Mouse (Mus musculus): ENCODE results near the gene 9330182L06Rik.
A peak's percentile ranks its signal among the peaks of the same experiment; 100 is the strongest.

The 9330182L06Rik gene

DNA sequence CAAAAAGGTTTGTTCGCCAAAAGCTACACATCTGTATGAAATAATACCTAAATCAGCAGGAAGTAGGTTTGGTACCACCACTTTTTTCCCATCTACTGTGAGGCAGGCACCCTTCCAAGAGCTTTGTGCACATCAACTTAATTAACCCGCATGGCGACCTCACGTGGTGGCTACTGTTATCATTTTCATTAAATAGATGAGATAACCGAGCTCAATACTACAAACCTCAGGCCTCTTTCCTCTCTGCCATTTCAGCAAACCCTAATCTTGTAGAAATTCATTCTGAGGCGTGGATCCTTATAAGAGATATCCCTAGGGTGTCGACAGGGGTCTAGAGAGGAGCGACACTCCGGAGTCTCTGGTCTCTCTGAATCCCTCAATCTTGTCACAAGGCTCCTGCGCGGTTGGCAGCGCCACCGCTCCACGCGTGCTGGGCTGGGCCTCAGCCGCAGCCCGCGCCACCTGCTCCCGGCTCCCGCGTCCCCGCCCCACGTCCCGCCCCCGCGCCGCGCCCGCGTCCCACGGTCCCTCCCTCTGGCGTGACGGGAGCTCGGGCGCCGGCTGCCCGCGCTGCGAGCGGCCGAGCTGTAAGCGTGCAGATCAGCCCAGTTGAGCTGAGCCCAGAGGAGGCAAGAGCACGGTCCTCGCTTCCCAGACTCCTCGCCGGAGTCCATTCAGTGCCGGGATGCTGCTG, at the start of gene 9330182L06Rik:
TSS of gene 9330182L06Rik (plus strand) at position 533 of the 694 bp plus-strand sequence.
- peak; percentile 95 for DNase-seq (ENCODE audit: low read depth, low spot score)

DNA sequence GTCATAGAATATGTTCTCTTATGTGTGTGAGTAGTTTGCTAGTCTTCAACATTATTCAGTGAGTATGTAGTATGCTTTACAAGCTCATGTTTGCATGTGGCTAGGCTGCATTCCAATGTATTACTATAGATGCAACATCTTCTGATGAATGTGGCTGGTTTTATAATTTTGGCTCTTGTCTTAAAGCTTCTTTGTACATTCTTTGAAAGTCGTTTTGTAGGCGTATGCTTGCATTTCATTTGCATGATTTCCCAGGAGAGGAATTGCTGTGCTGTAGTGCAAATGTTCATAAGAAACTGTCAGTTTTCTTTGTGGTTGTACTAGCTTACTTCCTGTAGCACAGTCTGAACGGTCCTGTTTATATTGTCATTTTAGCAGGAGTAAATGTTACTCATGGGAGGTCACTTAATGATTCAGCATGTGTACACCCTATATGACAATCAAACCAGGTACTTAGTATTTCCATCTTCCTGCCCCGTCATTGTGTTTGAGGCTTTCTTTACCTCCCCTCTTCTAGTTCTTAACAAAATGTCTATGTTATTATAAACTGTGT, 38.4 kb upstream of the 9330182L06Rik start:
- DNase-seq (ENCODE audit: low read depth, low spot score) = peak; percentile 63

DNA sequence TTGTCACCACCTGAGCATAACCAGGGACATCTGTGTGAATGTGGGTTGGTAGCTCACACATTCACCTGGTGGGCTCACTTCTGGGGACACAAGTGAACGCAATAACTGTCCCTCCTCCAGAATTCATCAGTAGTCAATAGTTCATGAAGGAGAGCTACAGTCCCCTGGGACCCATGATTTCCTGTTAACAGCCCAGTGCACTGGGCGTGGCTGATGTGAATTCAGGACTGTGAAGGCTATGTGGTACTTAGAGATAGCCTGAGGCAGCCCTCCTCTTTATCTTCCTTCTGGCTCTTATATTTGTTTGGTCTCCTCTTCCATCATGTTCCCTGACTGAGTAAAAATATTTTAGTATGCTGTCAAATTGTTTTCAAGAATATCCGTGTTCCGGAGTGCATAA, 1.6 kb upstream of the 9330182L06Rik start:
- no peak for DNase-seq (ENCODE audit: low read depth, low spot score)

DNA sequence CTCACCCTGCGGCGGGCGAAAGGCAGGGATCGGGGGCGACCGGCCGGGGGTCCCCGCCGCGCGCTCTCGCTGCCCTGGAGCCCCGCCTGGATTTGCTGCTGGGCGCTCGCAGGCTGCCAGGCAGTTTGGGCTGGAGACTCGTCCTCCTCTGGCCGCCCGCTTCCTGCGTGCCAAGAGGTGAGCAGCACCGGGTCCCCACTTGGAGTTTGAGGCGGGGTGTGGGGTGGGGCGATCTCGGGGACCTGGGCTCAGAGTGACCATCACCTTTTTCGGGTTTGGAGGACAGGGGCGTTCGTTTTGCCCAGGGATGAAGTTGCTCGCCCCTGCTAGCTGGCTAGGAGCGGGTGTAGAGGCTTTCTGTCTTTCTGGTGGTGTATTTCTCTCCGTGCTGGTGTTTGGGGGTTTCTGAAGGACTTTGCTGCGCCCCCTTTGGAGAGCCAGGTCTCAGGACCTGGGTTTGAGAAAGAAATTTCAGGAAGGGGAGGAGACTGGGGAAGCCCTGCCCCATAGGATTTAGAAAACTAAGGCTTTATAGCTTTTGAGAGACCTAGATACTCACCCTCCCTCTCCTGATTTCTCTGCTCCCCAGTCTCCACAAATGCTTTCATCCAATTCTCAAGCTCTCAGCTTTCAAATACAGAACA, 484 bp downstream of the 9330182L06Rik start:
- DNase-seq (ENCODE audit: low read depth, low spot score) = peak; percentile 63

DNA sequence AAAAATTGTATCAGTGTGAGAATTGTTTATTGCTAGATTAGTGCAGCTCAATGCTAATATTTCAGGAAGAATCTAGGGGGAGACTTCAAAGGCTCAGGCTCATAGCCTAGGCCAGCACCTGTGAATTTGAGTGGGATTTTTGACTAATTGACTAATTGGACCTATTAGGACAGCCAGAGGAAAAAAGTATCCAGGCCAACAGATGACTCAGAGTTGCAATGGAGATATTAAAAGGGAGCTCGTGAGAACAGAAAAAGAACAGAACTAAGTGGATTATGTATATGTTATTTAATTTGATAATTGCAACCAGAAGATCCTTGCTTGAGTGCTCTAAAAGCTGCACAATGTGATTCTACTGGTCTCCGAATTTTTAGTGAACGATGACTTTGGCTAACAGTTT, 3.7 kb downstream of the 9330182L06Rik start:
- DNase-seq (ENCODE audit: low read depth, low spot score) = no peak

DNA sequence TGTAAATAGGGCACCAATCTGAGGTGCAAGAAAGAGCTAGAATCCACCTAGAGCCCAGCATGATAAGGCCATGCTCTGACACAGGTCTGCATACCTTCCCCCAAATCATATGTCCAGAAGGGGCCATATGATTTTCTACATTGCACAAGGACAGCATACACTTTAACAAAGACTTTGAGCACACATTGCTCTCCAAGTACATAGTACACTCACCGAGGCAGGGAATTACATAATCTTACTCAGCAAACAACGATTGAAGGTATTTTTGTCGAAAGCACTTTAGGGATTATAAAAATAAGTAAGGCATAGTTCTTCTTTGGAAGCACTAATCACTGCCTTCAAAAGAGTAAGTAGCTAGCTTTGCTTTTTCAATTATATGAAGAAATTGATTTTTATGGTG, 7.1 kb downstream of the 9330182L06Rik start:
- DNase-seq (ENCODE audit: low read depth, low spot score) = no peak

DNA sequence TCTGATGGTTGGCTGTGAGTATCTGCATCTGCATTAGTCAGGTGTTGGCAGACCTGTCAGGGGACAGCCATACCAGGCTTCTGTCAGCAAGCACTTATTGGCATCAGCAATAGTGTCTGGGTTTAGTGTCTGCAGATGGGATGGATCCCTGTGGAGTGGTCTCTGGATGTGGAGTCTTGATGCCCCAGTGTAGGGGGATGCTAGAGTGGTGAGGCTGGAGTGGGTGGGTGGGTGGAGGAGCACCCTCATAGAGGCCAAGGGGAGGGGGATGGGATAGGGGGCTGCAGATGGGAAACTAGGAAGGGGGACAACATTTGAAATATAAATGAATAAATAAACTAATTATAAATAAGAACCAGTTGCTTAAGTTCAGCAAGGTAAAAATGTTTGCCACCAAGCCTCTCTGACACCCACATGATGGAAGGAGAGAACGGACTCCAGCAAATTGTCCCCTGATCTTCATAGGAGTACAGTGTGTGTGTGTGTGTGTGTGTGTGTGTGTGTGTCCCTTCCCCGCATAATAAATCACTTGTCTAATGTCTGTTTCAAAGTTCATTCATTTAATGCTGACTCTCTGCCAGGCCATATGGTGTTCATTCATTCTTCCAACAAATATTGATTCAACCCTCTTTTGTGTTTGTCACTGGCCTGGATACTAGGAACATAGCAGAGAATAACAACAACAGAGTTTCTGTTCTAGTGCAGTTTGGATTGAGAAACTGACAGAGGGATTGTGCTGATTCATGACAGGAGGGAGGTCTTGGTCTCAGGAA, 30.0 kb downstream of the 9330182L06Rik start:
- DNase-seq (ENCODE audit: low read depth, low spot score) = peak; percentile 87

DNA sequence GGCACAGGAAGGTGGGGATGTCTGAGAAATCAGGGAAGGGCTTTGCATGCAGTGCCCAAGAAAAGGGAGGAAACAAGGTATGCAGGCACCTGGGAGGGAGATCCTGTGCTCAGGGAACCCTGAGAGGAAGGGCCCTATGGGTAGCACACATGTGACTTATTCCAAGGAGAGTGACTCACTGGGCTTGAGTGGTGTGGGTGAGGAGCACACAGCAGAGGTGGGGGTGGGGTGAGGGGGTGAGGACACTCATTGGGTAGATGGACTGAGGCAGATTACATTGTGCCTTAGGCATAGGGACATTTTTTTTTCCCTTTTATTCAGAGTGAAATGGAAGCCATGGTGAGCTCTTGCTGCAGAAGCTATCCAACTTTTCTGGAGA, 30.6 kb downstream of the 9330182L06Rik start:
- DNase-seq (ENCODE audit: low read depth, low spot score) = peak; percentile 58

DNA sequence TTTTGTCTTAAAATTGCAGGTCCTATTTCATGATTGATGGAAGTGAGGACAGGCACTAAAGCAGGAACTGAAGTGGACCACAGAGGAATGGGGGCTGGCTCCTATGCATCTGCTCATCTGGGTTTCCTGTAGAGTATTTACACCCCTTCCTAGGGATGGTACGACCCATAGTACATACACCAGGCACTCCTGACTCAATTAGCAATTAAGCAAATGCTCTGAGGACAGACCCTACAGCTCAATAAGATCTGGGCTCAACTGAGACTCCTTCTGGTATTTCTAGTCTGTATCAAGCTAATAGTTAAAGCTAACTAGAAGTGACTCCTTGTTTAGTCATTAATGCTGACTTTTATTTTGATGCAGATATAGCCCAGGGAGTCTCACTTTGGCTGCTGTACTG, 60.9 kb downstream of the 9330182L06Rik start:
- DNase-seq (ENCODE audit: low read depth, low spot score) = no peak

DNA sequence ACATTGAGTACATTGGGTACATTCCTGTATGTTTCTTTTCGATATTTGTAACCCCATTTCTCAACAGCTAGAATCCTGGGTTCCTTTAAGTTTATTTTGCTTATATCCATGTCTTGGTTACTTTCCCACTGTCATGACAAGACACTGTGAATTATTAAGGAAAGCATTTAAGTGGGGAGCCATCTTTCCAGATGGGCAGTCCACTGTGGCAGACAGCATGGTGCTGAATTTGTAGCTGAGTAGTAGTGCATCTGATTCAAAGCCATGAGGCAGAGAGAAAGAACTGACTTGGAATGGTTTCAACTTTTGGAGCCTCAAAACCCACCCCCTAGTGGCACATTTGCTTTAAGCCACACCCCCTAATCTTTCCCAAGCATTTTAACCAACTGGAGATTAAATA, 61.6 kb downstream of the 9330182L06Rik start:
- DNase-seq (ENCODE audit: low read depth, low spot score) = no peak

DNA sequence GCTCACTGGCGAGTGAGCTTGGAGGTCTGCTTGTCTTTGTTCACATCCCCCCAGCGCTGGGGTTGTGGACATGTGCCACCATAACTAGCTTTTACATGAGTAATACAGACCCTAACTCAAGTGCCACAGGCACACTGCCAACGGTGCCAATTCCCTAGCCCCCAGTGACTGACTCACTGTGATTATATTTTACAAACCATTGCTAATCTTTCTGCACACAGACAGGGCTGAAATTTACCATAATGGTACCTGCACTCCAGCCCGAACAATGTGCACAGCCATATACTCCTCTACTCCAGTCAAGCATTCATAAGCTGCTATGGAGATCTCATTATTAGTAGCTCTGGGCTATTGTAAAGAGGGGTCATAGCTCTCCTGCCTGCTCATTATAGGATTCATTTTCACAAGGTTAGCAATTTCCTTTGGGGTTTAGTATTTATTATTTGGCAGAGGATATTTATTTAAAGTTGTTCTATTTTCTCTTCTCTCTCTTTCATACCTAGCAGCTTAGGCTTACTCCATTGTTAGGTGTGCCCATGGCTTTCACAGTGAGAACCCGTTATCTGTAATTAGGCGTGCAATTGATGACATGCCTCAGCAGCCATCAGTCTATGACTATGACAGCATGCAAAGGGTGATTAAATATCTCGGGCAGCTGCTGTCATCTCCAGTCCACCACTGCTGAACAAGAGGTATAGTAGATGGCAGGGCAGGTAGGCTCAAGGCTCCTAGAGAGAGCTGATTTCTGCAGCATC, 73.0 kb downstream of the 9330182L06Rik start:
- no peak for DNase-seq (ENCODE audit: low read depth, low spot score)

DNA sequence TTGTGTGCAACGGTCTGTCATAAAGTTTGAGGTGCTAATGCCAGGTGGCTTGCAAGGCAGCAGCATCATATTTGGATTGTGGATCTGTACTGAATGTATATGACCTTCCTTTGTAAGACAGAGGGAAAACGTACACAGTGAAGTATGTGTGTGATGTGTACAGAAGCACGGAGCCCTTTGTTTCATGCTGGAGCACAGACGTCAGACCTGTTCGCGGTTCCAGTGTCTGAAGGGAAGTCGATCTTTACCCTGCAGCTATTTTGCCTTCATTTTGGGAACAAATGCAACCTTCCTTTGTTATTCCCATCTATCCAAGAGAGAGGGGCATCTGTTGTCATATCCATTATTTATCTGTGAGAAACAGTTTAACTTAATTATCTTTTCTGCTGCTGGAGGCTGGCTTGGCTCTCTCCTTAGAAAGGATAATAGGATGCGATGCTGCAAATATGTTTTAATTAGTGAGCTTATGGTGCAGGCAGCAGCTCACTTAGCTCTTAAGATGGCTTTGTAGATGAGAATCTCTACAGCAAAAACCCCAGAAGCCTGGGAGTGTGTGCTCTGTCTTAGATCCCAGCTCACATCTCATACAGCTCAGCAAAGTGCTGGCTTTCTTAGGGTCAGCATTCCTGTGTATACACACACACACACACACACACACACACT, 73.7 kb downstream of the 9330182L06Rik start:
- DNase-seq (ENCODE audit: low read depth, low spot score) = peak; percentile 39

DNA sequence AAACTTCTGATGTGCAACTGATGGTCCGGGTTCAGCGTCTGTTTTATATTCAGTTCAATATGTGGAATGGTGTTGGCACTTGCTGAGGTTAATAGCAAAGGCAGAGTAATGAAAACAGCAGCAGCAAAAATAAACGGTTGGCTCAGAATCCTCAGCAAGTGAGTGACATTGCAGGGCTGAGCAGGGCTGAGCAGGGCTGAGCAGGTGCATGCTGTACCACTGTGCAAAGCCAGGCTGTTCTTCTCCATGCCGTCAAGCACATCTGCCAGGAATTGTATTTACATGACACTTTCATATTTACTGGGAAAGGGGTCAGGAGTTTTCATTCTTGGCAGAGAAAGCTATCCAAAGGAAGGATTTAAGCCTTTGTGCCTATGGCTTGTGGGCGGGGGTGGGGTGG, 78.7 kb downstream of the 9330182L06Rik start:
- peak; percentile 70 for DNase-seq (ENCODE audit: low read depth, low spot score)

DNA sequence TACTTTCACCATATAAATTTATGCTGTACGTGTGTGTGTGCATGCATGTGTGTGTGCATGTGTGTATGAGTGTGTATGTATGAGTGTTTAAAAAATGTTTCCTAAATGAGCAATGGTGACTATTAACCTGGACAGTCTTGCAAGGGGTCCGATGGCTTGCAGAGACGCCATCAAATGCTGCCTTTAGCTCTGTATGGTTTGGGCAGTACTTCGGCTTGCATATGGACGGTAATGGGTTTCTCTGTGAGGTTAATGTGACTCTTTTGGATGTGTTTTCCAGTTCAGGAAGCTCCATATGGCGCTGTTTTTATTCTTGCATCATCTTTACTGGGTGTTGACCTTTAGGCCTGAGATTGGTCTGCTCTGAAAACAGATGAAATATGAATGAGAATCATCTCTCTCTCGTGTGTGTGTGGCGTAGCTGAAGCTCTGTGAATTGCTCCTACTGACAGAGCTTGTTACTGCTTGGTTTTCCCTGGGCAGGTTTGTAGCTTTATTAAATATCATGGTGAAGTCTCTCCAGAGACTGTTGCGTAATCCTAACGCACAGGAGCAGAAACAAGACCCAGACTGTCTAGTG, 79.2 kb downstream of the 9330182L06Rik start:
- DNase-seq (ENCODE audit: low read depth, low spot score) = peak; percentile 90

DNA sequence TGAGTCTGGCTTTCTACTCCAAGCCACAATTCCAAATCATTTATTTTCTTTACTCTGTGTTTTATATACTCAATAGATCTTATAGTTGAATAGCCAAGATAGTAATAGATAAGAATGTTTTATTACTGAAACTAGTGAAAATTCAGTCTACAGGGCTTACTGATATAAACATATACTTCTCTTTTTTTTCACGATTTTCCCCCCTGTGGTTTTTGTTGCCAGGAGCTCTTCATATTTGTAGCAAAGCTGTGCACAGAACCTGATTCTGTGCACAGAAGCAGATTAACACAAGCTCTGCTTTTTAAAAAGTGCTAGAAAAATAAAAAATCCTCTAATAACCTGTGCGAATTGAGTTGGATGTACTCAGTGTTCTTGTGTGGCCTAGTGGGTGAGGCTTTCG, 79.7 kb downstream of the 9330182L06Rik start:
- peak; percentile 23 for DNase-seq (ENCODE audit: low read depth, low spot score)

DNA sequence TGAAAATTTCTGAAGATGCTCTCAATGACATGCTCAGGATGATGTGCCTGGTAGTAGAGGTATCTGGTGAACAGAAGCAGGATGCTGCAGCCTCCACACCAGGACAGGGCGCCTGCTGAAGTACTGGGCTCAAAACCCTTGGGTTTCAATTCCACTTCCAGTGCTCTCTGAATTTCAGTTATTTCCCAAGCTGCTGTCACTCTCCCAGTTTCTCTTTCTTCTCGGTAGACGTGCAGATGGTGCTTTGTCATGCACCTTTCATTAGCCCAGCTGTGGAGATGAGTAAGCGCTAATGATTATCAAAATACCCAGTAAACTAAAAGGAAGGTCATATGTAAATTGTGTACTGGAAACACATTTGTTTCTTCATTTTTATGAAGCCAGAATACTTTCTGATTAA, 80.6 kb downstream of the 9330182L06Rik start:
- DNase-seq (ENCODE audit: low read depth, low spot score) = peak; percentile 39

DNA sequence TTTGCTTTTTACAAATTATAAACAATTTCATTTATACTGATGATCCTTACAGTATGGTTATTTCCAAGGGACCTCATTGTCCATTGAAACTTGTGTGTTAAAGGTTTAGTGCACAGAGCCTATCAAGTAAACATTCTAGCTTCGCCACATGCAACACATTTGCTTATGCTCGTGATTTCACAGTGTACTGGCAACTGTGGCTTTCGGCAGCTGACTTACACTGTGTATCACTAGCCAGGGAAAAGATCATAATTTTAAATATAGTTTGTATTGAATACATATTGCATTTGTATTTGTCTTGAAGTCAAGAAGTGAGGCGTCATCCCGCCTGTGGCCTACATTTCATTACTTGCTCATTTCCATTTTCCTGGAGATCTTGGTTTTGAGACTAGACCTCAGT, 86.2 kb downstream of the 9330182L06Rik start:
- no peak for DNase-seq (ENCODE audit: low read depth, low spot score)

DNA sequence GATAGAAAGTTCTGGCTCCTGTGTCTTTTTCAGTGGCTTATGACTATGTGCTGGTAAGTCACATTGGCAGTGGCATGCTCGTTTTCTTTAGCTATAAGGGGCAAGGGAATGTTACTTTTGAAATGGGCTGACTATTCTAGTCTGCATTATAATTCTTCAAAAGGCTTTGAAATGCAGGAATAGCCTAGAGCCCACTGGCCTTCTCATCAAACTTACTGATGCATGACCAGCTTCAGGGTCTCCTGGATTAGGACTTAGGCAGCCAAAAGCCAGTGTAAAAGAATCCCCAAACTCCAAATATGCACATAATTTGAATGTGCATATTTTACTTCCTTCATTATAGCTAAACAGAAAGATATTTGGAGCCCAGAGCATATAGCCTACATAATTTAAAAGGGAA, 86.7 kb downstream of the 9330182L06Rik start:
- no peak for DNase-seq (ENCODE audit: low read depth, low spot score)

DNA sequence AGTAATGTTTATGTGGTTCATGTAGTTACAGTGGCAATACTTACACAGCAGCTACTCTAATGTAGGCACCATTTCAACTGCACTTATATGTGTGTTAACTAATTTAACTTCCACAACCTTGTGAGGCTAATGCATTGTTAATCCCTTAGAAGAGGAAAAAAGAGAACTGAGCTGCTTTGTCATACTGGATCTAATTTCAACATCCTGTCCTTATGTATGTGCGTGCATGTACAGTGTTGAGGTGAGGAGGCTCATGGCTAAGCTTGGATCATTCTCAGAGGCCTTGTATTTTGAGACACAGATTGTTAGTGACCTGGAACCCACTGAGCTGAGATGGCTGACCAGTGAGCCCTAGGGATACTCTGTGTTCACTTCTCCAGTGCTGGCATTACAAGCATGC, 88.3 kb downstream of the 9330182L06Rik start:
- DNase-seq (ENCODE audit: low read depth, low spot score) = no peak

DNA sequence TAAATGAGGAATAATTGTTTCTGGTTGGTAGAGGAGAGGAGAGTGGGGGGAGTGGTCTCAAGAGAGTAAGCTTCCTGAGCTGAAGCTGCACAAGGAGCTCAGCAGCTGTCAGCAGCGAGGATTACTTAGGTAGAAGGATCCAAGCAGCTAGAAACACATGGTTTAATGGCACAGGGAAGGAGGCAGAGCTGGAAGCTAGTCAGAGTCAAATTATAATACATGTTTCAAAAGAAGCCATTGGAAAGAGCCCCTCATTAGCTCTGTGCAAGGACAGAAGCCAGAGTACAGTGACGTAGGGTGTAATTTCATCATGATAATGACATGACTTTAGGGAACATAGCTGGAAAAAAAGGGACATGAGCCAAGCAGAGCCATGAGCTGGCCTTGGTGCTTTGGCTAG, 92.2 kb downstream of the 9330182L06Rik start:
- peak; percentile 27 for DNase-seq (ENCODE audit: low read depth, low spot score)

All from brain, adult 2 months (tissue).